Mouse (Mus musculus): ENCODE data around the gene Apol10b.
"Not testable (repeated sequence)": the region's sequence is repeated elsewhere in the genome, so short reads cannot be mapped to it uniquely, and the experiment has no call there.

Apol10b gene

GRCm38 (mm10) chr15:77595961-77596360 lies at the start of gene Apol10b:
TSS of gene Apol10b (minus strand) at chr15:77596125.
- DNase-seq (ENCODE audit: low read depth, low spot score), result no peak

- not testable (repeated sequence) for DNase-seq (ENCODE audit: low read depth, low spot score)
Observed at GRCm38 (mm10) chr15:77643176-77643575, 47.3 kb upstream of the Apol10b start, which contains the start of gene Apol11b. TSS of gene Apol11b (minus strand) at chr15:77643286.

GRCm38 (mm10) chr15:77629822-77630221 lies 33.9 kb upstream of the Apol10b start:
- DNase-seq (ENCODE audit: low read depth, low spot score), result not testable (repeated sequence)

- DNase-seq (ENCODE audit: low read depth, low spot score), result not testable (repeated sequence)
Observed at GRCm38 (mm10) chr15:77628647-77629046, 32.7 kb upstream of the Apol10b start.

GRCm38 (mm10) chr15:77626471-77626870 lies 30.5 kb upstream of the Apol10b start:
- DNase-seq (ENCODE audit: low read depth, low spot score), result not testable (repeated sequence)

- DNase-seq (ENCODE audit: low read depth, low spot score), result no peak
Observed at GRCm38 (mm10) chr15:77624710-77625109, 28.8 kb upstream of the Apol10b start.

GRCm38 (mm10) chr15:77606069-77606468 lies 10.1 kb upstream of the Apol10b start:
- DNase-seq (ENCODE audit: low read depth, low spot score), result no peak

GRCm38 (mm10) chr15:77598958-77599357 lies 3.0 kb upstream of the Apol10b start, which contains the start of gene Gm36245:
TSS of gene Gm36245 (plus strand) at chr15:77599258.
- no peak for DNase-seq (ENCODE audit: low read depth, low spot score)

GRCm38 (mm10) chr15:77598429-77598828 lies 2.5 kb upstream of the Apol10b start:
- no peak for DNase-seq (ENCODE audit: low read depth, low spot score)

GRCm38 (mm10) chr15:77593557-77593956 lies 2.4 kb downstream of the Apol10b start:
- DNase-seq (ENCODE audit: low read depth, low spot score), result no peak

GRCm38 (mm10) chr15:77590881-77591280 lies 5.0 kb downstream of the Apol10b start:
- no peak for DNase-seq (ENCODE audit: low read depth, low spot score)

- no peak for DNase-seq (ENCODE audit: low read depth, low spot score)
Observed at GRCm38 (mm10) chr15:77588981-77589380, 6.9 kb downstream of the Apol10b start.

- no peak for DNase-seq (ENCODE audit: low read depth, low spot score)
Observed at GRCm38 (mm10) chr15:77587026-77587425, 8.9 kb downstream of the Apol10b start.

- DNase-seq (ENCODE audit: low read depth, low spot score), result no peak
Observed at GRCm38 (mm10) chr15:77581681-77582080, 14.2 kb downstream of the Apol10b start.

GRCm38 (mm10) chr15:77579311-77579710 lies 16.6 kb downstream of the Apol10b start:
- DNase-seq (ENCODE audit: low read depth, low spot score), result no peak

GRCm38 (mm10) chr15:77578801-77579200 lies 17.1 kb downstream of the Apol10b start:
- DNase-seq (ENCODE audit: low read depth, low spot score), result no peak

- no peak for DNase-seq (ENCODE audit: low read depth, low spot score)
Observed at GRCm38 (mm10) chr15:77563219-77563618, 32.7 kb downstream of the Apol10b start.

- DNase-seq (ENCODE audit: low read depth, low spot score), result no peak
Observed at GRCm38 (mm10) chr15:77561792-77562191, 34.1 kb downstream of the Apol10b start, which contains the start of gene 1700025B11Rik. TSS of gene 1700025B11Rik (minus strand) at chr15:77561892.

- not testable (repeated sequence) for DNase-seq (ENCODE audit: low read depth, low spot score)
Observed at GRCm38 (mm10) chr15:77539221-77539620, 56.7 kb downstream of the Apol10b start.

Measured in telencephalon, adult 2 months (tissue).